Mouse (Mus musculus): ENCODE data around the gene Eml3.
"Not testable (repeated sequence)": the region's sequence is repeated elsewhere in the genome, so short reads cannot be mapped to it uniquely, and the experiment has no call there.

Eml3 gene

DNA sequence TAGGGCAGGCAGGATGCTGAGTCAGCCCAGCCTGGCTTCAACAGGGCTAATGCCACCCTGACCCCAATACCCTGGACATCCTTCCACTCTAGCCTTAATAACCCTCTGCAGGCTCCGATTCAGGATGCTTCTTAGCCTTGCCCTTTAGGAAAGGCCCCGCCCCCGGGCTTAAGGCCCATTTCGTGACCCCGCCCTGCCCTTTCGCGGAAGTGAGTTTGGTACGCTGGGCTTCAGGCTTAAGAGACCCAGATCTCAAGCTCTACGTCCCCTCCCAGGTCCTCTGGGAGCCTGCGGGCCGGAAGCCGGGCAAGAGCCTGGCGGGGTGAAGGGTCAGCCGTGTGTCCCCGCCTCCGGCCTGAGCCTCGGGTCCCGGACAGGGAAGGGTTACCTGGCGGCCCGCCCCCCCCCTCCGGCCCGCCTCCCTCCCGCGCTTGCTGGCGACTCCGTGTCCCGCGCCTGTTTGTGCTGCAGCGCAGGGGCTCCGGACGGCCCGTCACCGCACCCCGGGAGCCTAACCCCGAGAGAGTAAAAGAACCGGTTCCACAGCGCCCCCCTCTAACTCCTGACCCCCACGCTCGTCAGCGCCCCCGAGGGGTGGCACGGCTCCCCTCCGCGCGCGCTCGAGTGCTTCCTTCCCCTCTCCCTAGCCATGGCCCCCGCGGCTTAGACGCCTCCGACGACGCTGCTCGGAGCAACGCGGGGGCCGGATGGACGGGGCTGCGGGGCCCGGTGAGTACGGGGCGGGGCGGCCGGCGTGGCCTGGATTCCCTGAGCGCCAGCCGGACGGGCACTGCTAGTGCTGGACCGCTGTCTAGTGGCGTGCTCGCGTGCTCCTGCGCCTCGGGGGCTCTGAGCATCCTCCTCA is at the start of gene Eml3, which contains the start of gene Rom1:
Eml3 (plus strand) TSS at position 329 of the 865 bp plus-strand sequence.
Rom1 (minus strand) TSS at position 133 of the 865 bp plus-strand sequence.
- DNase-seq (ENCODE audit: low read depth, low spot score): peak; percentile 85

DNA sequence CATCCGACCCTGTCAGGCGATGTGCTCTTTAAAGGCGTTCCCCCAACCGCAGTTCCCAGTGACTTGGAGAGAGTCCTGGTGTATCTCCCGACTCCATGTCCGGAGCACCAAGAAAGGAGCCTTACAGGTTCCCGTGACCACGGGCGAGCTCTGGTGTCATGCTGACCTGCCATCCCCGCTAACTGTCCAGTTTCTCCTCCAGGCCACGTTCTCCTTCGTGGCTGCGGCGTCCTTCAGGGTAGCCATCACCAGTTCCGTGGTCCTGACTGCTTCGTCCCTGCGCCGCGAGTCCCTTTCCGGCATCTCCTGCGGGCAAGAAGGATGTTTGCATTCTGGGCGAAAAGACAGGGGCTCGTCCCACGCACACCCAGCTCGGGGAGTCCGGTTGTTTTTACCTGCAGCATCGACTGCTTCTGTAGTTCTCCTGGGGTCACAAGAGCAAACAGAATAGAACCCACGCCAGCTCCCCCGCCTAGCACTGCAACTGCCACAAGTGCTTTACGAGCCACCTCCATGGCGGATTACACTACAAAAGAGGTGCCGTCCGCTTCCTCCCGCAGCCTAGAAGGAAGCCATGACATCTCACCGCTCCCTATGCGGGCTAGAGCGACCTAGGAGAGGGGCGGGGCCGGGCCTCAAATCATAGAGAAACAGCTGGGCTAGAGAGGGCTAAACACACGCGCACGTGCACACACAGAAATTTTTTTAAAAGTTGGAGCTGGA is 48.9 kb upstream of the Eml3 start, which contains the start of gene Uqcc3:
Uqcc3 (minus strand) TSS at position 613 of the 723 bp plus-strand sequence.
- DNase-seq (ENCODE audit: low read depth, low spot score): peak; percentile 92

DNA sequence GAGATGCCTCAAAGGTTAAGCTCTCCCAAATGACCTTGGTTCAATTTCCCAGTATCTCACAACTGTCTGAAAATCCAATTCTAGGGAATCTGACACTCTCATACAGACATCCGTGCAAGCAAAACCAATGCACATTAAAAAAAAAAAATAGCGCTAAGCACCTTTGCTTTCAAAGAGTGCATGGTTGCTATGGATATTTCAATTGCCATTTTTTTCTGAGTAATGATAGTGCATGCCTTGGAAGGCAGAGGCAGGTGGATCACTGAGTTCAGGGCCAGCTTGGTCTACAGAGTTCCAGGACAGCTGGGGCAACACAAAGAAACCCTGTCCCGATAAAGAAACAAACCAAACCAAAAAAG is 48.3 kb upstream of the Eml3 start:
- DNase-seq (ENCODE audit: low read depth, low spot score): no peak

DNA sequence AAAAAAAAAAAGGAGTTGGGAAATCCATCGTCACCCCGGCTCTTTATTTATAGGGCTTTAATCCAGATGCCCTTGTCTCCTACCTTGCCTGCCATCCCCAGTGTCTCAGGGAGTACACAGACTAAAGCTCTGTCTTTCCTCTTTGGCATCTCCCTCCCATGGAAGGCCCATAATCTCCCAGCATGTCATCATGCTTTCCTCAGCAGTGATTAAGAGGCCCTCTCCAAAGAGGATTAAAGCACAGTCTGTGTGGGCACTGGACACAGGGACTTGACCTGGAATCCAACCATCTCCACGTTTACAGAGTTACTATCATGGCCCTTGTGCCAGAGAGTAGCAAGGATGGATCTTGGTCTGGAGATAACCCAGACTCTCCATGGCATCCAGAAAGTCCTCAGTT is 45.7 kb upstream of the Eml3 start, which contains the start of the genes Lbhd1 and Gm49403:
Lbhd1 (plus strand) TSS at position 117 of the 400 bp plus-strand sequence.
Gm49403 (plus strand) TSS at position 315 of the 400 bp plus-strand sequence.
- DNase-seq (ENCODE audit: low read depth, low spot score): no peak

DNA sequence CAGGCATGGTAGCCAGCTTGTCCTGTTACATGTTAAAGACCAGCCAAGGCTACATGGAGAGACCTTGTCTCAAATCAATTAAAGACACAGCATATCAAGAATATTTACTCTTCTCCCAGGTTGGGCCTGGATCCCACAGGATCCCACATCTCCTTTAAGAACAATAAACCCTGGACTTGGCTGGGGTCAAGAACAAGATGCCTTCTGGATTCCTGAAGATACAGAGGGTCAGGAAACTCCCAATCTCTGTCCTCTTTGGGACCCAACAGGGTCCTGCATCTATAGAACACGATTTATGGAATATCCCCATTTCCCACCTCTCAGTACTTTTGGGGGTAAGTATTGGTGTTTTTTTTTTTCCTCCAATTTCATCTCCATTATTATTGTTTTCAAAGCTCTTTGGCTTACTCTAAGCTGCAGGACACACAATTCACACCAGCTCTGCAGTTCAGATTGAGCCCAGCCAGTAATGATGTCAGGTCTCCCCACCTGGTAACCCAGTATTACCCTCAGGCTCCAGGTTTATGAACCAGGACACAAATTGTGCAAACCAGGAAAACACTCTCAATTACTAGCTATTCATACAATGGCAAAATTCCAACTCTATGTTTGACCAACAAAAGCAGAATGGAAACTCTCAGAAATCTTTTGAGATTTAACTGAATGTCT is 42.3 kb upstream of the Eml3 start:
- DNase-seq (ENCODE audit: low read depth, low spot score): no peak

DNA sequence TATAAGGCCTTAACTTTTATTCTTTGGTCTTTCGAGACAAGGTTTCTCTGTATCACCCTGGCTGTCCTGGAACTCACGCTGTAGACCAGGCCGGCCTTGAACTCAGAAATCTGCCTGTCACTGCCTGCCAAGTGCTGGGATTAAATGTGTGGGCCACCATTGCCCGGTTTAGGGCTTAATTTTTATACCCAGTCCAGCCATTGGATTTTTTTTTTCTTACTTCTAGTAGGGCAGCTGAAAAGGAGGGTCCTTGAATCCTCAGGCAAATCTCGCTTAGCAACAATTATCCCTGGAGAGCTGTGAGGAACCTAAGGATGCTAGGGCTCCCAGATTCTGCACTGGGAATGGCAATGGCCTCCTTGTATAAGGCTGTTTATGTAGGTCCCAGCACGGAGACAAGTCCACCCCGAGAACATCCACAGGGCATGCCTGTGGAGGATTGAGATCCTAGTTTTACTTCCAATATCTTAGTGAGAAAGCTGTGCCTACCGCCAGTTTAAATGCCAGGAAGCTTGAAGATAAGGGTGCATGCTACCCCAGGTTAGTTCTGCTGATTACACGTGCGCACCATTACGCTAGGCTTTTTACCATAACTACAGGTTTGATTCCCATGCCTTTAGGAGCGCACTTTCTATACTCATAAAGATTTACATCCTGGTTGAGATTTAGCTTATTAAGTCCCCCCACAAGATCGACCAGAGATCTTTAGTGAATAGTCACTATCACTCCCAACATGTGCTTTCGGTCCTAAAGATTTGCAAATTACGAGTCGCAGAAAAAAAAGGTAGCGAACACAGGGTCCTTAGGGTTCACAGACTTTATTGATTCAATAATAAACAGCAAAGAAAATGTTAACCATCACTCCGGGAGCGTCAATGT is 41.5 kb upstream of the Eml3 start:
- no peak for DNase-seq (ENCODE audit: low read depth, low spot score)

DNA sequence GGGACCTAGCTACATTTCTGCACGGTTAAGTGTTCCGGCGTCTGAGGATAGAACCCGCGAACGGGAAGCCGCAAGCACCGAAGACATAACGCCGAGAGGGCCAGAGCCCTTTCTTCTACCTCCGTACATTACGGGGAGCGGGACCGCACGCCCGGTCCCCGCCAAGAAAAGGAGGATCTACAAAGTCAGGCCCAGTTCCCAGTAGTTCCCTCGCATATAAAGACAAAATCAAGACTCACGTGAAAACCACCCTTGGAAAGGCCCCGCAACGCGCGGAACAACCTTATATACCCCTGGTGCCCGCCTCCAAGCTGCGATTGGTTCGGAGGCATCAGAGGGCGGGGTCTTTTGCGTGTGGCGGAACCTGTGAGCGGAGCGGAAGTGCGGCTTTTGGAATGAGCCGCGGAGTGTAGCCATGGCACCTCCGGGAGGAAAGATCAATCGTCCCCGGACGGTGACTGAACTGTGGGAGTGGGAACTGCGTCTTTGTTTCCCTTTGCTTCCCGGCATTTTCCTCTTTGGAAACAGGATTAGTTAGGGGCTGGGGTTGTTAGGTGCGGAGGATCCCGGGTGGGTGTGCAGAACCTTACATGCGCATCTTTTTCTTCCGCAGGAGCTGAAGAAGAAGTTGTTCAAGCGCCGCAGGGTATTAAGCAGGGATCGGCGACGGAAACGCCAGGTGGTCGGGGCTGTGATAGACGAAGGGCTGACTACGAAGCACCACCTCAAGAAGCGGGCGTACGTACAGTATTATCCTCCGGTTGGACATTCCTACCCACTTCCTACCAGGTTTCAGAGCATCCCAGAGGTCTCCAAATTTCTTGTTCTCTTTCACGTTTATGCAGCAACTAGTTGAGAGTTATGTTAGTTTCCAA is 40.6 kb upstream of the Eml3 start, which contains the start of the genes 1810009A15Rik and Gm49416:
1810009A15Rik (plus strand) TSS at position 343 of the 875 bp plus-strand sequence.
Gm49416 (plus strand) TSS at position 416 of the 875 bp plus-strand sequence.
- DNase-seq (ENCODE audit: low read depth, low spot score): peak; percentile 96

DNA sequence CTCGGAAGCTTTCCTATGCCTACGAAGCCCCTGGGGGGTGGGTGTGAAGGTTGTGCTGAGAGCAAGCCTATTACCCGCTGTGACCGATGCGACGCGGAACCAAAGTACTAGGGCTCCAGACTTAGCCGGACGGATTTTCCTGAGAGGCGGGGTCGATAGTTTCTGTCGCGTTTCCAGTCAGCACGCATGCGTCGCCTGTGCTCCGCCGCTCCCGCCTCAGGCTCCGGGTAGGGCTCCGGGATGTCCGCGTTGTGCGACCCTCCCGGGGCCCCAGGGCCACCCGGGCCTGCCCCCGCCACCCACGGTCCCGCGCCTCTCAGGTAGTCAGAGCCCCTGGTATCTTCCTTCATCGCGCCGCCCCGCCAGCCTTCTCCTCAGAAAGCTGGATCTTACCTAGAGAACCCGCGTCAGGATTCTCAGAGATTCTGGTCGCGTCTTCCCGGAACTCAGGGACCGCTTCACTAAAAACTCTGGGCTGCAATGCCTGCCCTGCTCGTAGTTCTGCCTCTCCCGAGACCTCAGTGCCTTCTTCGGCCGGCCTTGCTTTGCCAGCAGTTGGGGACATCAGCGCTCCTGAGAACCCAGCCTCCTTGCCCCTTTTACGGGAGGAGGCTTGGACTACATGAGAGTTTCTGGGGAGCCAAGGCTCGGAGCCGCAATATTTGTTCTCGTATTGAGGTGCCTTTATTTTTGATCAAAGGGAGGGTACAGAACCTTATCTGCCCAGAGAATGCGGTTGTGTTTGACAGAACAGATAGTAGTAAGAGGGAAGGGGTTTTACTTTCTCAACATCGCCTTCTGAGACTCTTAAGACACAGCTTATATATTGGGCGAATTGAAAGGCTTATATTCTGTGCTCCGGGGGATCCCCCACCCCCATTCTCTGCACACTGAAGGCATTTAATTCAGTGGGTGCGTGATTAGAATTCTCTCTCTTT is 36.3 kb upstream of the Eml3 start, which contains the start of gene Ints5:
Ints5 (plus strand) TSS at position 177 of the 938 bp plus-strand sequence.
- DNase-seq (ENCODE audit: low read depth, low spot score): peak; percentile 88

DNA sequence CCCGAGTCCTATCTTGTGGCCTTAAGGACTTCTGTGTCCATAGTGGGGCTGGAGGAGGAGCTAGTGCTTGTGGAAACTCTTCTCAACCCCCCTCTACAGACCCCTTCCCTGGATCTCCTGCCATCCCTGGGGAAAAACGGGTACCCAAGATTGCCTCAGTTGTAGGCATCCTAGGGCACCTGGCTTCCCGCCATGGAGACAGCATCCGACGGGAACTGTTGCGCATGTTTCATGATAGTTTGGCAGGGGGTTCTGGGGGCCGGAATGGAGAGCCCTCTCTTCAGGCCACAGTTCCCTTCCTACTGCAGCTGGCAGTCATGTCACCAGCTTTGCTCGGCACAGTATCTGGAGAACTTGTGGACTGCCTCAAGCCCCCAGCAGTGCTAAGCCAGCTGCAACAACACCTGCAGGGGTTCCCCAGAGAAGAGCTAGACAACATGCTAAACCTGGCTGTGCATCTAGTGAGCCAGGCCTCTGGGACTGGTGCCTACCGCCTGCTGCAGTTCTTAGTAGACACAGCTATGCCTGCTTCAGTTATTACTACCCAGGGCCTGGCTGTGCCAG is 33.9 kb upstream of the Eml3 start:
- no peak for DNase-seq (ENCODE audit: low read depth, low spot score)

DNA sequence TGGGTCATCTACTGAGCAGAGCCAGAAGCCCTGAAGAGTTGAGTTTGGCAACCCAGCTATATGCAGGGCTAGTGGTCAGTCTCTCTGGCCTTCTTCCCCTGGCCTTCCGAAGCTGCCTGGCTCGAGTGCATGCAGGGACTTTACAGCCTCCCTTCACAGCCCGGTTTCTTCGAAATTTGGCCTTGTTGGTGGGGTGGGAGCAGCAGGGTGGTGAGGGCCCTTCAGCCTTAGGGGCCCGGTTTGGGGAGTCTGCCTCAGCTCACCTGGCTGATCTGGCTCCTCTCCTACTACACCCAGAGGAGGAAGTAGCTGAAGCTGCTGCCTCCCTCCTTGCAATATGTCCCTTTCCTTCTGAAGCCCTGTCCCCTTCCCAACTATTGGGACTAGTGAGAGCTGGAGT is 33.1 kb upstream of the Eml3 start:
- not testable (repeated sequence) for DNase-seq (ENCODE audit: low read depth, low spot score)

DNA sequence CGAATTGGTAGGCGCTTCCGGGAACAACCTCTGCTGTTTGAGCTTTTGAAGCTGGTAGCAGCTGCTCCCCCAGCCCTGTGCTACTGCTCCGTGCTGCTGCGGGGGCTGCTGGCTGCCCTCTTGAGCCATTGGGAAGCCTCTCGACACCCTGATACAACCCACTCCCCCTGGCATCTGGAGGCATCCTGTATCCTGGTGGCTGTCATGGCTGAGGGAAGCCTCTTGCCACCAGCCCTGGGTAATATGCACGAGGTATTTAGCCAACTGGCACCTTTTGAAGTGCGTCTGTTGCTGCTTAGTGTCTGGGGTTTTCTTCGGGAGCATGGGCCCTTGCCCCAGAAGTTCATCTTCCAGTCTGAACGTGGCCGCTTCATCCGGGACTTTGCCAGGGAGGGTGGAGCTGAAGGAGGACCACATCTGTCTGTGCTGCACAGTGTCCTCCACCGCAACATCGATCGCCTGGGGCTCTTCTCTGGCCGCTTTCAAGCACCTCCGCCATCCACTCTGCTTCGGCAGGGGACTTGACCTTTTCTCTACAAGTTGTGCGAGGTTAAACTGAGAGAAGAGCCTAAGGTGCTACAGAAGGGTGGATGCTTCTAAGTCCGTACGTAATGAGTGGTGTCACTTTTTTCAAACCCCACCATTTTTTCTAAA is 32.0 kb upstream of the Eml3 start:
- DNase-seq (ENCODE audit: low read depth, low spot score): not testable (repeated sequence)

DNA sequence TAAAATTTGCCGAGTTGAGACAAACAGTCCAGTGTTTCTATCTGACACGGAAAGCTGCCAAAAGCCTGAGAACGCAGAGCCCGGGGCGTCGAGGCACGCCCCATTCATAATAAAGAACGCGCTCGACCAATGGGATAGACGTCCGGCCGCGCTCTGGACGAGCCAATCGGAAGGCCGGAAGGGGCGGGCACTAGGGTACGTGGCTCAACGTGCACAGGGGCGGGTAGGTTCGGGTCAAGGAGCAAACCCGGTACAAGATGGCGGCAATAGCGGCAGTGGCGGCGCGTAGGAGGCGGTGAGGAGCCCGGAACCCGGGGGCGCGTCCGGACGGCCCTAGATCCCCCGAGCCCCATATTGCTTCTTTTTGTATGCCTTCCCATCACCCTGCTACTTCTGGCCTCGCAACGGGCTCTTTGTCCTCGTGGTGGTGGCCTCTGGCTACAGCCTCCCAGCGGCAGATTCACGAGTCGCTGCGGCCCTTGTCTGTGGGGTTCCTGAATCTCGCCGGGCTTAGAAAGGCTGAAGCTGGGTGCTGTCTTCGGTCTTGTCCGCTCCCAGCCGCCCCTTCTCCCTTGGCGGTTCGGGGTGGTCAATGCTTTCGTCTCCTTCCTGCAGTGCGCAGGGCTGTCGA is 31.4 kb upstream of the Eml3 start, which contains the start of gene Ganab:
Ganab (plus strand) TSS at position 207 of the 631 bp plus-strand sequence.
- peak; percentile 98 for DNase-seq (ENCODE audit: low read depth, low spot score)

DNA sequence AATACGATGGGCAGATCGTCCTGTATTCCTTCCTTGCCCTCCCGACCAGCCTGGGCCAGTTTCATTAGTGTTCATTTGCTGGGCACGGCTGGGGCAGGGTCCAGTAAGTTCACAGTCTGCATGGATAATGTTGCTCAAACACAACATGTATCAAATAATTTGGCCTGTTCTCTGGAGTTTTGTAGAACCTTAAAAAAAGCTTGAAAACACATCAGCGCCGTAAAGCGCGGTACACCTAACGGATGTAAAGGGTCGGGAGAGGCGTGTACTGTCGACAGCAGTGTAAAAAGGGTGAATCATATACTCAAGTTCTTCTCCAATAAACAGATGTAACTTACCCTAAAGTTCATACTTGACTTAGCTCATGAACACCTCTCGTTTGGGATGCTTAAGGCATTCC is 30.8 kb upstream of the Eml3 start:
- DNase-seq (ENCODE audit: low read depth, low spot score): peak; percentile 38

DNA sequence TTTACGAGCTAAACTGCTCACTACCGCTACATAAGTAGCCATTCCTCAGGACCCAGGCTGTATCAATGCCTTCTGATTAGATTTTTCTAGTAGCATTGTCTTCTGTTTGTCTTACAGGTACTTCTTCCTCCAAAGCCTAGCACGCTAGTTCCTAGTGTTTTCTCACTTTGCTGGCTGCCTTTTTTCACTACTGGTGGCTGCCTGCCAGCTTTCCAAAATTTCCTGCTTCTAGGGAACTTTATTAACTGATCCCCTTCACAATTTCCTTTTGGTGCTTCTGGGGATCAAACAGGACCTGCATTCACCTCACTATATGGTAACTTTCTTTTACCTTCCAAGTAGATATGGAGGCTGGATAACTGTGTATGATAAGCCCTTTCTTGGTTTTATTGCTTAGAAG is 30.3 kb upstream of the Eml3 start:
- no peak for DNase-seq (ENCODE audit: low read depth, low spot score)

DNA sequence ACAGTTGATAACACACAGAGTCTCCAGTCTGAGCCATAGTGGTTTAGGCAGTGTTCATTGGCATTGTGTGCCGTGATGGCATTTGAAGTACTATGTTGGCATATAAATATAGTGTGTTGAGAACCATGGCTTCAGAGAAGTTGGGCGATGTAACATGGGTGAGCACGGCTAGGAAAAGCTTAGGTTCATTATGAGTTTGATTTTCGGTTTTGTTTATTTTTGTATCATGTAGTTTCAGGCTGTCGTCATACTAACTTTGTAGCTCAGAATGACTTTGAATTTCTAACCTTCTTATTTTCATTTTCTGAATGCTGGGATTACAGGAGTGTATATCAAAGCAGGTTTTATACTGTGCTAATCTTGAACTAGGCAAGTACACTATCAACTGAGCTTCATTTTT is 25.9 kb upstream of the Eml3 start:
- DNase-seq (ENCODE audit: low read depth, low spot score): no peak

DNA sequence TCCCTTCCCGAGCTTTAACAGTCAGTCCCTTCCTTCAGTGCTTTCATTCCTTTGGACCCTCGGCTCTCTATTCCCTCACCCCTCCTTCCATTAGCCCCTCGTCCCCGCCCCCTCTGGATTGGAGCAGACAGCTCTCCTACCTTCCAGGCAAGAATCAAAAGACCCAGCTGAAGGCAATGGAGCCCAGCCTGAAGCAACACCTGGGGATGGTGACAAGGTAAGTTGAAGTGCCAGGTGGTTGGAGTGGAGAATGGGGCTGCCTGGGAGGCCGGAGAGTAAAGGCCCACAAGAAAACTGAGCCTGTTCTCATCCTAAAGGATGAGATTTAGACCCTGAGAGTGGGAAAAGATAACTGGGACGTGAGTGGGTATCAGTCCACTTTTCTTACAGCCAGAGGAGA is 20.8 kb upstream of the Eml3 start:
- DNase-seq (ENCODE audit: low read depth, low spot score): no peak

DNA sequence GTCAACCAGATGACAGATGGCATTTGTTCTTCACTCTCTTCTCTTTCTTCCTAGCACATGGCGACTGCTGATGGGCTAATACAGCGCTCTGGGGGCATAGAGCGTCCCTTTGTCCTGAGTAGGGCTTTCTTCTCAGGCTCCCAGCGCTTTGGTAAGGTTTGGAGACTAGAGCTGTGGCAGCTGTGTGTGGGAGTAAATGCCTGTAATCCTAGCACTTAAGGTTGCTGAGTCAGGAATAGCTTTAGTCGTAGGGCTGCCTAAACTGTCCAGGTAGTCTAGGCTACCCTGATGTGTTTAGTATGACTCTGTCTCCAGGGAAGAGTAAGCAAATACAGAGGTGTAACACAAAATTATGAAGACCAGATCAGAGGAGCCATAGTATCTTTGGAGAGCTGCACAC is 17.5 kb upstream of the Eml3 start:
- DNase-seq (ENCODE audit: low read depth, low spot score): no peak

Measured in CD4-positive helper T cell, adult 2 months (primary cell).